Comparison of ENCODE assay signal across 8 mouse cellular contexts in the genomic region with DNA sequence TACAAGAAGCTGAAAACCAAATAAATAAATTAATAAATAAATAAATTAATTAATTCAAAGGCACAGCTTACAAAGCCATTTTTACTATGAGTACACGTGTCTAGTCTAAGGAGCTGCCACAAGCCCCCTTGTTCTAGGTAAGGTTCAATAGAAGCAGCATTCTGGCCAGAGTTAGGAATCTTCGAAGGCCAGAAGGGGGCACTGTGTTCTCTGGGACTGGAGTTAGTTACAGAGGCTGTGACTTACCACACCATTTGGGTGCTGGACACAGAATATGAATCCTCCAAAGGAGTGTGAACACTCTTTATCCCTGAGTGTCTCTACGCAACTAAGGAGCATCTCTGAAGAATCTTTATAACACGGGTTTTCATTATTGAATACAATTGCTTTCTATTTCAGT. TPM values are rescaled to one million over a fixed set of nuclear protein-coding genes. Genes with fewer than 3 reads are reported as not detected.
DNase-seq lines count a peak whose midpoint lies in the region; TF ChIP-seq lines count a peak whose summit lies in the region.

No protein-coding gene starts in this region.

- TF ChIP-seq POLR2A in brain, embryonic 14.5 days (IDR thresholded peaks at IDR 0.05; ENCODE audit: borderline replicate concordance, extremely low read depth, insufficient read depth, insufficient read length, poor library complexity, severe bottlenecking), result no peak

- intact Hi-C loops in left cerebral cortex, postnatal 4 days (cut with DNase I), result no loop called here

- TF ChIP-seq CTCF in brain, embryonic 14.5 days (IDR thresholded peaks at IDR 0.05; ENCODE audit: borderline replicate concordance, extremely low read depth, insufficient read depth, insufficient read length), result peak; percentile 41; the same call in 1 of the 2 replicates

- DNase-seq in adrenal gland, postnatal 36 days, result peak; percentile 20 to 41
- DNase-seq in adrenal gland, adult 8-10 months, result no peak
- DNase-seq in left cerebral cortex, postnatal 4 days, result peak; percentile 40
- DNase-seq in left cerebral cortex, adult 18-20 months (ENCODE audit: low spot score in 2 of 2), result no peak
- DNase-seq in brain, embryonic 14.5 days (ENCODE audit: low read depth), result peak; percentile 22
- peak; percentile 52 for DNase-seq in lung, postnatal 14 days
- DNase-seq in layer of hippocampus, adult 18-20 months (ENCODE audit: low spot score in 2 of 2), result no peak
- no peak for DNase-seq in yolk sac, embryonic 10.5 days (ENCODE audit: low spot score)

RNA-seq across cellular contexts. Expression of gene Trpc4ap, which starts 23.7 kb away (rescaled TPM):
- 100 to 1,000 TPM; 130 to 146 TPM for total RNA-seq in adrenal gland, postnatal 36 days (2021)
- 100 to 1,000 TPM; 137 to 164 (median 150) TPM for total RNA-seq in adrenal gland, adult 8-10 months (2022)
- total RNA-seq in left cerebral cortex, postnatal 4 days (2021), result 100 to 1,000 TPM; 143 to 144 TPM
- total RNA-seq in left cerebral cortex, adult 18-20 months (2021), result 100 to 1,000 TPM; 142 to 144 TPM
- 202 TPM in 2 replicates for polyA plus RNA-seq in brain, embryonic 14.5 days (2012; rRNA removed)
- 100 to 1,000 TPM; 163 to 168 TPM for total RNA-seq in layer of hippocampus, adult 18-20 months (2021)

RNA-seq across cellular contexts. Expression of gene Myh7b, which starts 57.4 kb away (rescaled TPM):
- under 1 TPM; 0.03 to 0.07 TPM for total RNA-seq in adrenal gland, postnatal 36 days (2021)
- total RNA-seq in adrenal gland, adult 8-10 months (2022), result under 1 TPM; 0.15 to 0.46 (median 0.22) TPM
- 1 to 10 TPM; 1.2 to 3.6 TPM for total RNA-seq in left cerebral cortex, postnatal 4 days (2021)
- total RNA-seq in left cerebral cortex, adult 18-20 months (2021), result 1 to 10 TPM; 5.0 to 6.7 TPM
- 0.48 and 0.53 TPM in 2 replicates for polyA plus RNA-seq in brain, embryonic 14.5 days (2012; rRNA removed)
- 1 to 10 TPM; 3.0 to 4.9 TPM for total RNA-seq in layer of hippocampus, adult 18-20 months (2021)

Comparison
In these comparisons a context has a peak if more than half of its experiments do, and no peak if none do; other contexts are left out.
1. DNase-seq: peak in adrenal gland, postnatal 36 days (2 of 2), left cerebral cortex, postnatal 4 days (single experiment), brain, embryonic 14.5 days (single experiment) and lung, postnatal 14 days (single experiment); none in adrenal gland, adult 8-10 months (single experiment), left cerebral cortex, adult 18-20 months (0 of 2), layer of hippocampus, adult 18-20 months (0 of 2) and yolk sac, embryonic 10.5 days (single experiment).